Mouse (Mus musculus): ENCODE measurements around the gene Mmel1.
A peak's percentile ranks its signal among the peaks of the same experiment; 100 is the strongest.

Gene Mmel1

GRCm38 (mm10) chr4:154869440-154869839 is at the start of gene Mmel1:
Gene Mmel1, plus strand, starts transcription at chr4:154869585.
- DNase-seq = no peak

GRCm38 (mm10) chr4:154825662-154826061 is 43.7 kb upstream of the Mmel1 start:
- DNase-seq = peak; percentile 32 to 60

- DNase-seq = no peak
These were observed 43.2 kb upstream of the Mmel1 start for GRCm38 (mm10) chr4:154826224-154826623.

GRCm38 (mm10) chr4:154827181-154827580 is 42.2 kb upstream of the Mmel1 start:
- no peak for DNase-seq

- no peak for DNase-seq
These were observed 41.3 kb upstream of the Mmel1 start for GRCm38 (mm10) chr4:154827861-154828610.

- DNase-seq = no peak
These were observed 37.3 kb upstream of the Mmel1 start for GRCm38 (mm10) chr4:154831915-154832573.

GRCm38 (mm10) chr4:154836183-154836915 is 33.0 kb upstream of the Mmel1 start:
- DNase-seq = no peak

- peak; percentile 73 to 79 for DNase-seq
These were observed 32.2 kb upstream of the Mmel1 start, which contains the start of gene Ttc34 for GRCm38 (mm10) chr4:154837170-154837569. Gene Ttc34, plus strand, starts transcription at chr4:154837459.

- DNase-seq = no peak
These were observed 30.6 kb upstream of the Mmel1 start for GRCm38 (mm10) chr4:154838741-154839140.

GRCm38 (mm10) chr4:154839406-154839805 is 30.0 kb upstream of the Mmel1 start:
- DNase-seq = no peak

- no peak for DNase-seq
These were observed 16.7 kb upstream of the Mmel1 start for GRCm38 (mm10) chr4:154852696-154853095.

GRCm38 (mm10) chr4:154853881-154854280 is 15.5 kb upstream of the Mmel1 start:
- DNase-seq = no peak

GRCm38 (mm10) chr4:154854676-154855345 is 14.6 kb upstream of the Mmel1 start:
- no peak for DNase-seq

- peak; percentile 70 to 72 for DNase-seq
These were observed 13.5 kb upstream of the Mmel1 start for GRCm38 (mm10) chr4:154855721-154856479.

GRCm38 (mm10) chr4:154856480-154856837 is 12.9 kb upstream of the Mmel1 start:
- no peak for DNase-seq

- DNase-seq = no peak
These were observed 12.5 kb upstream of the Mmel1 start for GRCm38 (mm10) chr4:154856882-154857281.

GRCm38 (mm10) chr4:154857366-154858240 is 11.8 kb upstream of the Mmel1 start:
- DNase-seq = no peak

- DNase-seq = no peak
These were observed 10.8 kb upstream of the Mmel1 start for GRCm38 (mm10) chr4:154858601-154859000.

GRCm38 (mm10) chr4:154861967-154862366 is 7.4 kb upstream of the Mmel1 start:
- no peak for DNase-seq

GRCm38 (mm10) chr4:154863436-154863935 is 5.9 kb upstream of the Mmel1 start:
- DNase-seq = peak; percentile 33 to 51

GRCm38 (mm10) chr4:154864271-154864771 is 5.1 kb upstream of the Mmel1 start:
- DNase-seq = peak; percentile 90 to 94
